Mouse (Mus musculus) cerebellum, adult 8-10 months (tissue): Measurements from ENCODE around the gene Sdad1.

Experiments
- DNase-seq: peaks from one replicate; pipeline ENCODE4 v3.0.0; 2022

Sdad1 gene

DNA sequence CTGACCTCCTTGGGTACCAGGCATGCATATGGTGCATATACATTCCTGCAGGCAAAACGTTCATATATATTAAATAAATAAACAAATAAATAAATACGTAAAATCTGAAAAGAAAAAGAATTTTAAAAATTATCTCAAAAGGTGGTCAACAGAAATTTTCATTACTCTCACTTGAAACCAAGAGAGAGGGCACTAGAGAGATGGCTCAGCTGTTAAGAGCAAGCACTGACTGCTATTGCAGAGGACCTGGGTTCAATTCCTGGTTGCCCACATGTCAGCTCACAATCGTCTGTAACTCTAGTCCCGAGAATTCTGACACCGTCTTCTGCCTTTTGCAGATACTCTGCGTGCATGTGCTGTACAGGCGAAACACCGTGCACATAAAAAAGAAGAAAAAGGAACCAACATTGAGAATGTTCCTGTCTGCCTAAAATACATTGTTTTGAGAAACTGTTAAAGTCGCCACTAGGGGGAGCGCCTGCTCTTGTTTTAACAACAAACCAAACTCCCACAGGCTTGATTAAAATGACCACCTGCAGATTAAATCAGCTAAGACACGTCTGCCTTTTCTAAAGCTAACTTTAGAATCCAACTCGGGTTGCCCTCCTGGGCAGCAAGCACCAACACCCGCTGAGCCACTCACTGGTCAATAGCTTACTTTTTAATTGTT, 1.9 kb upstream of the Sdad1 start:
- DNase-seq: peak; percentile 87

DNA sequence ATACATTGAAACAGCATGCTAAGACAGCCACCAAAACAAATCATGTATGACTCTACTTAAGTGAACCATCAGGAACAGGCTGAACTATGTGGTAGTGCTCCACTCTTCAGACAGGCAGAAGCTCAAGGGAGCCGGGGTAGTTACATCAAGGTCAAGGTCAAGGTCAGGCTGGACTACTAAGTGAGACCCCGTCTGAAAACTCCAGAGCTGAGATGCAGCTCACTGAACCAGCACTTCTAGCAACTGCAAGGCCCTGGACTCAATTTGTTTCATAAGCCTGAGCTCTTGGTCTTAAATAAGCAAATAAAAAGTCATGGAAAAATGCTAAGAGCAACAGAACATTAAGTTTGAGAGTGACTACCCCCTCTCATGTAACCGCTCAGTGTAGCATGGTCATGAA, 6.0 kb downstream of the Sdad1 start:
- no peak for DNase-seq

DNA sequence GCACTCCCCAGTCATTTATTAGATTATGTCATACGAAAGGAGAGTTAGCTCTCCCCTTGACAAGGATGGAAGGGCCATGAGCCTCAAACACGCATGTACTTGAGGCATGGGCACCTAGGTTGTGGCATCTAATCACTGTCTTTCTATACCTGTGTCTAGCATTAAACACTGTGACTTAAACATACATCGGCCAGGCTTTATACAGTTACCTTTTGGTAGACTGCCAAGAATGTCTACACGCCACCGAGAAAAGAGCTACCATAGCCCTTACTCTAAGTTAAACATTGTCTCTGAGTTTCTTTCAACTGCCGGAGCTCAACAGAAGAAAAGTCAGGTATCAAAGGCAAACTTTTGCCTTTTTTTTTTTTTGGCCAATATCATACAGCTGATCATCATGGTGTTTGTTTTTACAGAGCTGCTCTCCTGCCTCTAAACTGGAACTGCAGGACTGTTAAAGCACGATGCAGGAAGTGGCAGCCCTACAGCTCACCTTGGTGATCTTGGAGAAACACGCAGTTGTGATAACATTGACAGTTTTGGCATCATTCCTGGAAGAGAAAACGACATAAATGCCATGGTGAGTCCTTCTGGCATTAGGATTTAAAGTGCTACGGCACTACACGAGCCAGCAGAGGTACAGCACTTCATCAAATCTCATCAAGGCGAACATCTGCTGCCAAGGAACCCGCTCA, 8.0 kb downstream of the Sdad1 start:
- DNase-seq: no peak

GRCm38 (mm10) chr5:92294525-92294924, 15.8 kb downstream of the Sdad1 start:
- no peak for DNase-seq

- no peak for DNase-seq
Measured at GRCm38 (mm10) chr5:92291652-92292414, 18.4 kb downstream of the Sdad1 start.

DNA sequence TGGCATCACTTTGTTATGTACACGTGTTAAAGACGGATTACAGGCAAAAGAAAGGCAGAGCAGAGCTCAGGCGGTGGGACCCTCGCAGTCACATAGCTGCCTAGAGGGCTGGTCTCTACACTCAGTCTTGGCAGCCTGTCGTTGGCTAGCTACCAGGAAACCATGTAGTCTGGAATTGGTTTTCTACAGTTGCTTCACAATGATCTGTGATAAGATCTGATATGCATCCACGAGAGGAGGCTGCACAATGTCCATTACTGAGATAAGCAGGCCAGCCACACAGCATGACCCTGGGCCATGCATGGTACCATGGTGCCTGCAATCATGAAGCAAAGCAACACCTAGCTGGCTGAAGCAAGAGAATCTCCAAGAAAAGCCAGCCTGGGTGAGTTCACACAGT, 22.4 kb downstream of the Sdad1 start:
- no peak for DNase-seq

GRCm38 (mm10) chr5:92283107-92283506, 27.2 kb downstream of the Sdad1 start:
- DNase-seq: no peak

GRCm38 (mm10) chr5:92282571-92282970, 27.7 kb downstream of the Sdad1 start:
- DNase-seq: no peak

DNA sequence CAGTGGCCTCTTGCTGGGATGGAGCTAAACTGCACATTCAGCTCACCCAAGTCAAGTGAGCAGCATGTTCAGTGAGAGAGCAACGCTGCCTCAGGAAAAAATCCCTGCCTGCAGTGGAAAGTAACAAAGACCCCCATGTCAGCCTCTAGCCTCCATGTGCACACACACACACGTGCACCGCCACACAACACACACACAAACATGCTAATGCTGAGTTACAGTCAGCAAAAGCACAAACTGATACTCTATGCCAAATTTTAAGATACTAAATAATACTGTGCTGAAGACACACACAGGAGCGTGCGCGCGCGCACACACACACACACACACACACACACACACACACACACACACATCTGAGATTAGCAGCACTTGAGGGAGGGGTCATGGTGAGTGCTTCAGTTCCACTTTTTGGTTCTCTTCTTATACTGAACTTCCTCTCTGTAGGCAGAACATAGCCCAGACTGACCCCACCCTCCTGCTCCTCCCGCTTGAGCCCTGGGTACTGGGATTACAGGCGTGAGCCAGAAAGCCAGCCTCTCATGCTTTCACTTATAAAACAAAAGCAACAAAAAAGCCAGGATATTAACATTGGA, 31.2 kb downstream of the Sdad1 start:
- no peak for DNase-seq

DNA sequence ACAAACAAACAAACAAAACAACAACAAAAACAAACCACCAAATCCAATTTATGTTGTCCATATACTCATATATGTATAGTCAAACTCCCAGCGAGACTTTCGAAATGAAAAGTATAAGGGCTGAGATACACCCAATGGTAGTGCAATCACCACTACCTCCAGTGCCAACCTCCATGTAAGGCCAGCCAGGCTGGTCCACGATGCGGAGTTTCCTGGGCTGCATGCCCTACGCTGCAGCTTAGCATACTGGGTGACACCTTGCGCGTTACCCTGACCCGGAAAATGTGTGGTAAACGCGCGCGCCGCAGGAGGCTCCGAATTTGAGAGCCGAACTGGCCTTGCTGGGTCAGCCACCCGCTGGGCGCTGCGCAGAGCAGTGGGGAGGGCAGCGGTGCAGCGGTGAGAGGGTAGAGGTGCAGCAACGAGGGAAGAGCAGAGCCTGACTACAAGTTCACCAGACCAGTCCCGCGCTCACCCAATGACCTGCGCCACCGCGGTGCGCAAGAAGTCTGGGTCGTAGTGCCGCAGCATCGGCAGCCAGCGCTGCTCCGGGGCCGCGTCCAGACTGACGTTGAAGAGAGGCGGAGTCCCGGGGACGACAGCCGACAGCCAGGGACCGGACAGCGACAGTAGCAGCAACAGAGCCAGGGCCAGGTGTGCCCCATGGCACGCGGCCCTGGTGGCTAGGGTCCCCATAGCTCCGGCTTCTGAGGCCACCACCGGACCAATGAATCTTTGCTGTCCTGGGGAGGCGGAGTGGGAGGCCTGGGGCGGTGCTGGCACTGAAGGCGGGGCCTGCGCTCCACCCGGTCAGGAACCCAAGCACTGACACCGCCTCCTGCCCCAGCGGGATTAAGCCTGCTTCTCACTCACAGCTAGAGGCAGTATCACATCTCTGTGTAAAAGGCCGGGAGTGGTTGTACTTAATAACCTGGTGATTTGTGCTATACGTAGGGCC, 32.6 kb downstream of the Sdad1 start, which contains the start of gene Naaa:
TSS of gene Naaa (minus strand) at position 734 of the 958 bp plus-strand sequence.
- DNase-seq: peak; percentile 85

DNA sequence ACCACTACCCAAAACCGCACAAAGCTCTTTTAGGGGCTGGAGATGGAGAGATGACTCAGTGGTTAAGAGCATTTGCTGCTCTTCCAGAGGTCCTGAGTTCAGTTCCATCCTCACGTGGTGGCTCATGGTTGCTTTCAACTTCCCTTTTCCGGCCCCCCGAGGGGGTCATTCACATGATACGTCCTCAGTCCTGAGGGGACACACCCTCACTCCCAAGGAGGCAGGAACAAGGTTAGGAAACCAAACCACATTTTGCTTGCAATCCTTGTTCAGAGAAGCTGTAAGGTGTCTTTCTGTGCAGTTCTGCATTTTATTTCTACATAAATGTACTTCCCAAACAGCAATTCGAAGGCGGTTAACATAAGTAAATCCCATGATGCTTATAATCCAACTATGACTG, 39.8 kb downstream of the Sdad1 start:
- DNase-seq: no peak

DNA sequence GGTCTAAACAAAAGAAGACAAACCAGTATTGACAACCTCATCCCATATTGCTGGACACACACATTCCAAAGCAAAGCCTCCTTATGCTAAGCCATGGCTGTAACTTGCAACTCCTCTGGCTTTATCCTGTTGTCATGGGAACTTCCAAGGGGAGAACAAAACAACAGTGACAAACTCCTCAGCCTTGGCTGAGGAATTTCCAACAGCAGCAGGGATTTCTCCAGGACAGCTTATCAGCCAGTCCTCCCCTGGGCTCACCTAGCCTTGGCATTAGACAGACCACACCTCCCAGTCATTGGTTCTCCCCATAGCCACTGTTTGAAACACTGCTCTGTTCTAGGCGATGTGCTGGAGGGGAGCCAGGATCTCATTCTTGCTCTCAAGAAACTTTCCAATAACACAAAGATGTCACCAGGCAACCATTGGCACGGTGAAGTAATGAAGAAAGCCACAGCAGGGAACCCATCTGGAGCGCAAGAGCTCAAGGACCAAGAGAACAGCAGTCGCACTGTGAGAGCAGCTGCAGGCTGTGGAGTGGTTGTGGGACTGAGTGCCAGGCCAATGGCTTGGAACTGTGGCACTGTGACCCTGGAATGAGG, 46.4 kb downstream of the Sdad1 start:
- DNase-seq: peak; percentile 17

DNA sequence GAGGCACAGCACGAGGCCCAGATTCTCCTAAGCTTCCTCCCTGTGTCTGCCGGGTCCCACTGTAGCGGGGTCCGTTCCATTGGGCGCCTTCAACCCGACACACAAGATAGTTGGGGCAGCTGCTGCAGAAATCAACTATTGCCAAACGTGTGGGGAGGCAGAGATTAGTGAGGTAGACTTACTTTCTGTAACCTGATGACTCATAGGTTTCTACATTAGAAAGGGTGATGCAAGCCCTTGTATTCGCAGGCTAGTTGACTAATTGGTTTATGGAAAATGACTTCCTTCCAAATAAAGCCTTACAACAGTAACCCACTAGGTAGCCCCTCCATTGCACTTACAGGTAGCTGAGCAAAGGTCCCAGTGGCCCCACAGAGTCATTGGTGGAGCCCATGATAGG, 47.6 kb downstream of the Sdad1 start:
- no peak for DNase-seq

DNA sequence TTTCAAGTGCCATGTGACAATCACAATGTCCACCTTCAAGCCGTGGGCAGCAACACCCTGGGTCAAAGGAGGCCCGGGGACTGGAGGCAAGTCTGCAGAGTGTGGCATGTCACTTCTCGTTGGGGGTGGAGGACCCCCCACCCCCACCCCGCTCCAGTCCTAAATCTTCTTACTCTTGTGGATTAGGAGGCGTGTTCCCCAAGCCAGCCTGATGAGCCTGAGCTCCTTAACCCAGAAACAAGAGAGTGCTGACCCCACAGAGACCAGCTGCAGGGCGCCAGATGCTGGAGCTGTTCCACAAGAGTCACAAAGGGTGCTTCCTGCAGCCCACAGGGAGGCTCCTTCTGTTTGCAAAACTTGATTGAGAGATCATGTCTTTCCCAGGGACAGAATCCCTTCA, 54.1 kb downstream of the Sdad1 start, which contains the start of gene Ppef2:
TSS of gene Ppef2 (minus strand) at position 61 of the 400 bp plus-strand sequence.
- no peak for DNase-seq

DNA sequence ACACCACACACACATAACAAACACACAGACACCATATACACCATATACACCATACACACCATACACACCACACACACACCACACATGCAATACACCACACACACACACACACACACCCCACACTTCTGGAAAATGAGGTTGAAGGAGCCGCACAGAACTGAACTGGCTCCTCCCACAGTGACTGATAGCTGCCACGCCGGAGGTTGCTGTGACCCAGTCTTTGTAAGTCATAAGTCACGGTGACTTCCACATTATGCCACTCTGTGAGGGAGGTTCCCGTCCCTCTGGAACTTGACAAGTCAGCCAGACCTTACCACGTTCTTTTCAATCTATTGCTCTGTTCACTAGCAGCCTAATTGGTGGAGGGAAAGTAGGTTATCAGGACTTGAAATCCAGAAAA, 55.8 kb downstream of the Sdad1 start:
- no peak for DNase-seq

GRCm38 (mm10) chr5:92252797-92253343, 57.4 kb downstream of the Sdad1 start:
- DNase-seq: no peak

DNA sequence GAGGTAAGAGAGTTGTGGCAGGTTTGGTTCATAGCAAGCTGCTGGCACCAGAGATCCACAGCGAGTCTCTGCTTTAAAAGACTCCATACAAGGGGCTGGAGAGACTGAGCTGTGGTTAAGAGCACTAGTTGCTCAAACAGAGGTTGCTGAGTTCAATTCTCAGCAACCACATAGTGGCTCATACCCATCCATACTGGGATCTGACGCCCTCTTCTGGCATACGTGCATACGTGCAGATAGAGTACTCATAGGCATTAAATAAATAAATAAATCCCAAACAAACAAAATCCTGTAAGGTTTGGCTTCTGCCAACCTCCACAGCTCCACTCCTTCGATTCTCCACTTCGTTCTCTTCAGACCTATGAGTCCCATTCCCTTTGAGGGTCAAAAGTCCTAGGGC, 58.2 kb downstream of the Sdad1 start:
- DNase-seq: no peak

DNA sequence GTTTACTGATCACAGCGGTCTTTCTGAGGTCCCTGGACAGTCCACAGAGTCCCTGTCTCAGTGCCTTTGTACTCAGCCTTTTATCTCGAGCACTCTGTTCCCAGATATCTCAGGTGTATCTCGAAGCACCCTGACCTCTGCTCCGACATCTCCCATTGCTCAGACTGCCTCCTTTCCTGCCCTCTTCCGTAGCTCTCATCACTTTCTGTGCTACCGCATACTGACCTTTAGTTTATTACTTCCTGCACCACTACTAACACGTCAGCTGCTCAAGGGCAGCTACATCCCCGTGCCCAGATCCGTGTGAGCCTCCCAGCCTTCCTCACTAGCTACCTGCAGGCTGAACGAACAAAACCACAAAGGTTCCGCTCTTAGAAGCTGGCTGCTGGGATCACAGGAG, 61.7 kb downstream of the Sdad1 start:
- no peak for DNase-seq

- DNase-seq: no peak
Measured at GRCm38 (mm10) chr5:92245483-92245882, 64.8 kb downstream of the Sdad1 start.

DNA sequence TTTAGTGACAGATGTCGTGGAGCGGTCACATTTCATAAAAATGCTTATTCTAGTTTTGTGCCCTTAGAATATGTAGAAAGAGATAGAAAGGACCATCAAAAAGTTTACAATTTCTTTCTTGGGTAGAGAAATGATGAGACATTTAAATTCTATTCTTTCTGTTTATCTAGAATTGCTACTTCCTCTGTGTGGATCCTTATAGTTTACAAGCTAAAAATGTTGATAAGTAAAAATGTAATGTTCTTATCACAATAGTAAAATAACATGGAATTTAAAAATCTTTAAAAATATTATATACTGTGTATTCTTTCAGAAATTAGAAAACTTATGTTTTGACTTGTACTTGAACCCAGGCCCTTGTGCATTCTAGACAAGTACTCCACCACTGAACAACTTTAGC, 65.4 kb downstream of the Sdad1 start:
- DNase-seq: no peak

- DNase-seq: no peak
Measured at GRCm38 (mm10) chr5:92240769-92241168, 69.5 kb downstream of the Sdad1 start.
